Mouse (Mus musculus) lung, postnatal 0 days (tissue): Measurements from ENCODE around the gene Ebf4. TPM values are rescaled to one million over a fixed set of nuclear protein-coding genes. Genes with fewer than 3 reads are reported as not detected.

ENCODE experiments used
- ATAC-seq: fragments of 200-750 bp; cut with Nextera tagmentation; 2 replicates; pipeline ENCODE4 v1.8.0; 2017; ENCODE audit warnings: moderate library complexity
- DNase-seq: peaks from one replicate; pipeline ENCODE4 v3.0.0-alpha.2; 2016; ENCODE audit warnings: low spot score
- H3K27ac ChIP-seq: fragments of 300-500 bp; sonication (generic); 2 replicates; pipeline ENCODE4 v1.5.1; 2014; ENCODE audit warnings: antibody characterized with exemption, mild to moderate bottlenecking, low read length, mixed read lengths
- H3K27me3 ChIP-seq: fragments of 300-500 bp; sonication (generic); replicated peaks from 2 replicates; pipeline ENCODE4 v1.6.1; 2014; ENCODE audit warnings: low read length, mixed read lengths; ENCODE audit not compliant: insufficient read depth
- H3K36me3 ChIP-seq: fragments of 300-500 bp; sonication (generic); 2 replicates; pipeline ENCODE4 v1.6.1; 2014; ENCODE audit warnings: low read length, mixed read lengths; ENCODE audit not compliant: insufficient read depth
- H3K4me1 ChIP-seq: fragments of 300-500 bp; sonication (generic); 2 replicates; pipeline ENCODE4 v1.6.1; 2014; ENCODE audit warnings: antibody characterized with exemption, low read depth, low read length, mixed read lengths; ENCODE audit not compliant: insufficient read depth
- H3K4me2 ChIP-seq: fragments of 300-500 bp; sonication (generic); replicated peaks from 2 replicates; pipeline ENCODE4 v1.6.1; 2014; ENCODE audit warnings: low read depth, mild to moderate bottlenecking, low read length, moderate library complexity, mixed read lengths
- H3K4me3 ChIP-seq: fragments of 300-500 bp; sonication (generic); 2 replicates; pipeline ENCODE4 v1.5.1; 2014; ENCODE audit warnings: low read depth, low read length
- H3K9ac ChIP-seq: fragments of 300-500 bp; sonication (generic); replicated peaks from 2 replicates; pipeline ENCODE4 v1.6.1; 2014; ENCODE audit warnings: low read depth, mild to moderate bottlenecking
- H3K9me3 ChIP-seq: fragments of 300-500 bp; sonication (generic); 2 replicates; pipeline ENCODE4 v1.6.1; 2016; ENCODE audit warnings: low read length, mixed read lengths
- CTCF ChIP-seq: IDR thresholded peaks from 2 replicates; pipeline ENCODE4 v1.5.1; 2016; ENCODE audit warnings: antibody characterized with exemption, mild to moderate bottlenecking
- EP300 ChIP-seq: IDR thresholded peaks from 2 replicates; pipeline ENCODE4 v1.6.1; 2016; ENCODE audit warnings: antibody characterized with exemption, mild to moderate bottlenecking, control low read depth
- WGBS: fragments of 180-500 bp; shearing (Covaris S2); extraction: QIAGEN DNeasy Blood & Tissue Kit; methylation state at CpG from one replicate; pipeline ENCODE4 v1.1.7; 2014; 5-methylcytosine and 5-hydroxymethylcytosine counted together
- polyA plus RNA-seq: library from polyadenylated mRNA; unstranded; fragments of >200 nt; fragmentation: Nextera tagmentation; extraction: Ambion mirVana; gene quantifications from 2 replicates; pipeline ENCODE4 v1.2.1, GENCODE M21; 2015

The Ebf4 gene
- polyA plus RNA-seq, 1 experiment from 2014 or later, result 0.88 TPM

DNA sequence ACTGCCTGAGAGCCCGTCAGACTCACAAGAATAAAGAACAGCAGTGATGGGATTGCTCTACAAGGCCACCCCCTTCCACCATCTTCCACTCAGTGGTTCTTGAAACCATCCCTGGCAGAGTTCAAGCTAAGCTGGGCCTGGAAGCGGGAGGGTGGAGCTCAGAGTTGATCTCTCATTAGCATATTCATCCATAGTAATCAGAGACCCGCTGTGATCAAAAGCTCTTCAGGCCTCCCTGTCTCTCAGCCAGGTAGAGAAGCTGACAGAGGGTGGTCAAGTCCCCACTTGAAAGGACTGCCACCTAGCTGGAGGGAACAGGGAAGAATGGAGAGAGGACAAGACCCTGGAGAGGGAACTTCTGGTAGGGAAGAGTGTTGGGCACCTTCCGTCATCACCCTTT, 8.0 kb downstream of the Ebf4 start:
- H3K27ac ChIP-seq, result no peak overlapping the region
- ATAC-seq (no peak), DNase-seq (no peak)
- no peak overlapping the region for H3K9ac ChIP-seq
- H3K36me3 ChIP-seq, result no peaks in the 10 kb centered on the region
- WGBS, result 60% methylated on average over 4 of the region's 4 CpGs
- no peaks in the 10 kb centered on the region for H3K9me3 ChIP-seq
- no peak overlapping the region for H3K4me2 ChIP-seq
- no peak for TF ChIP-seq CTCF
- no peak for TF ChIP-seq EP300
- no peaks in the 10 kb centered on the region for H3K4me1 ChIP-seq
- no peaks in the 10 kb centered on the region for H3K27me3 ChIP-seq
- H3K4me3 ChIP-seq, result no peak overlapping the region

DNA sequence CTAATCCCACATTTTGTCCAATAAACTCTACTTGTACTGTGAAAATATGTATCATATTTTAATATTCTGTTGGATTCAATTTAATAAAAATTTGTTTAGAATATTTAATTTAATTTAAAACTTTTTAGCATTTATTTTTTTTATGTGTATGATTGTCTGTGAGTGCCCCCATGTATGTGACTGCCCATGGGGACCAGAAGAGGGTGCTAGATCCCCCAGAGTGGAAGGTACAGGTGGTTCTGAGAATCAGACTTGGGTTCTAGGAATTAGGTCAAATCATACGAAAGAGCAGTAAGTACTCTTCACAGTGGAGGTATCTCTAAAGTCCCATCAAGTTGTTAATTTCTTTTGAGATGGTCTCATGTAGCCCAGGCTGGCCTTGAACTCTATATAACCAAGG, 32.1 kb downstream of the Ebf4 start:
- 73% methylated on average over 1 of the region's 1 CpGs for WGBS

DNA sequence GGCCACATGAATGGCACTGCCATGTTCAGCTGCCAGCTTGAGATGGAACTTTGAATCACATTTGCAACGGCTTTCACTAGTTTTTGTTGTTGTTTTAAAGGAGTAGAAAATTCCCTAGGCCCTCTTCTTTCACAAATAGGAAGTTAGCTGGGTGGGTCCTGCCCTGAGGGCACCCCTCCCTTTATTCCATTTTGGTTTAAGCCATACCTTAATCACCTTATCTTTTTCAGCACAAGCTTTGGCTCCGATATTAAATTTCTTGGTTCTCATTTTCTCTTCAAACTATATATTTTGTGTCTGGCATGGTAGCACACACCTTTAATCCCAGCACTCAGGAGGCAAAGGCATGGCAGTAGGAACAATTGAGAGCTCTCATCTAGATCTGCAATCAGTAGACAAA, 34.5 kb downstream of the Ebf4 start:
- DNase-seq (no peak), ATAC-seq (no peak)
- no peak overlapping the region for H3K9ac ChIP-seq
- no peaks in the 10 kb centered on the region for H3K9me3 ChIP-seq
- TF ChIP-seq CTCF (no peak), EP300 (no peak)
- no peak overlapping the region for H3K27ac ChIP-seq
- no peaks in the 10 kb centered on the region for H3K27me3 ChIP-seq
- H3K4me3 ChIP-seq, result no peak overlapping the region
- no peak overlapping the region for H3K4me2 ChIP-seq
- no peaks in the 10 kb centered on the region for H3K36me3 ChIP-seq
- WGBS, result 89% methylated on average over 2 of the region's 2 CpGs
- H3K4me1 ChIP-seq, result no peaks in the 10 kb centered on the region

More for the DNA sequence above, 32.1 kb downstream of the Ebf4 start:
- no peak for ATAC-seq
- DNase-seq, result no peak
- H3K4me2 ChIP-seq, result no peak overlapping the region
- H3K27ac ChIP-seq, result no peak overlapping the region
- H3K9ac ChIP-seq, result no peak overlapping the region
- no peak overlapping the region for H3K4me3 ChIP-seq
- no peaks in the 10 kb centered on the region for H3K4me1 ChIP-seq
- no peak for TF ChIP-seq CTCF
- H3K9me3 ChIP-seq, result no peaks in the 10 kb centered on the region
- H3K27me3 ChIP-seq, result no peaks in the 10 kb centered on the region
- H3K36me3 ChIP-seq, result no peaks in the 10 kb centered on the region

DNA sequence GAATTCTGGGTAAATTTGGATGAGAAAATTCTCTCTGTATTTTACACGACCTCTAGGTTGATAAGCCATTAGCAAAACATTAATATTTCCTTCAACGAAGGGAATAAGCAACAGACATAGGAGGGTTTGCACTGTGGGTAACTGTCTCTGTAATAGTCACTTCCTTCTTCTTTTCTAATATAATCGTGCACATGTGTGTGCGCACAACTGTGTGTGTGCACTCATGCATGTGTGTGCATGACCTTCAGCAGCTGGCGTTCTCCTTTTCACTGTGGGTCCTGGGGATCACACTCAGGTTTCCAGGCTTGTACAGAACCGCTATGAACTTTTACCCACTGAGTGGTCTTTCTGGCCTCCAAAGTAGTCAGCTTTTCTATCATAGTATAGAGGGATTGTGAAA, 40.1 kb downstream of the Ebf4 start:
- TF ChIP-seq EP300 (no peak), CTCF (no peak)

GRCm38 (mm10) chr2:130340464-130341219, 45.7 kb downstream of the Ebf4 start:
- no peaks in the 10 kb centered on the region for H3K36me3 ChIP-seq
- H3K27ac ChIP-seq, result no peak overlapping the region
- H3K27me3 ChIP-seq, result no peaks in the 10 kb centered on the region
- TF ChIP-seq CTCF, result no peak
- TF ChIP-seq EP300, result no peak
- H3K9ac ChIP-seq, result no peak overlapping the region
- no peaks in the 10 kb centered on the region for H3K9me3 ChIP-seq
- no peaks in the 10 kb centered on the region for H3K4me1 ChIP-seq
- no peak overlapping the region for H3K4me2 ChIP-seq
- ATAC-seq (no peak), DNase-seq (no peak)
- H3K4me3 ChIP-seq, result no peak overlapping the region
- WGBS, result 78% methylated on average over 8 of the region's 8 CpGs

More for the DNA sequence above, 40.1 kb downstream of the Ebf4 start:
- DNase-seq, result no peak
- Histone ChIP-seq H3K4me2 (no peak overlapping the region), H3K4me3 (no peak overlapping the region), H3K4me1 (no peaks in the 10 kb centered on the region), H3K9me3 (no peaks in the 10 kb centered on the region), H3K36me3 (no peaks in the 10 kb centered on the region), H3K9ac (no peak overlapping the region), H3K27ac (no peak overlapping the region), H3K27me3 (no peaks in the 10 kb centered on the region)
- 82% methylated on average over 6 of the region's 6 CpGs for WGBS
- ATAC-seq, result no peak

GRCm38 (mm10) chr2:130341220-130341580, 46.2 kb downstream of the Ebf4 start:
- Histone ChIP-seq H3K27ac (no peak overlapping the region), H3K4me2 (no peak overlapping the region), H3K36me3 (no peaks in the 10 kb centered on the region), H3K4me3 (no peak overlapping the region), H3K9me3 (no peaks in the 10 kb centered on the region), H3K4me1 (no peaks in the 10 kb centered on the region), H3K9ac (no peak overlapping the region), H3K27me3 (no peaks in the 10 kb centered on the region)
- DNase-seq (no peak), ATAC-seq (no peak)
- TF ChIP-seq EP300 (no peak), CTCF (no peak)
- 66% methylated on average over 7 of the region's 7 CpGs for whole genome bisulfite sequencing

- Histone ChIP-seq H3K9me3 (no peaks in the 10 kb centered on the region), H3K27ac (no peak overlapping the region), H3K4me3 (no peak overlapping the region), H3K4me2 (no peak overlapping the region), H3K27me3 (no peaks in the 10 kb centered on the region), H3K4me1 (no peaks in the 10 kb centered on the region), H3K9ac (no peak overlapping the region), H3K36me3 (no peaks in the 10 kb centered on the region)
- DNase-seq, result no peak
- 93% methylated on average over 3 of the region's 3 CpGs for WGBS
- TF ChIP-seq EP300 (no peak), CTCF (no peak)
- no peak for ATAC-seq
Observed at GRCm38 (mm10) chr2:130350376-130350775, 55.4 kb downstream of the Ebf4 start.
